Mouse (Mus musculus) retina, embryonic 14.5 days (tissue): ENCODE measurements at regions not wholly inside any gene's neighbourhood (a gene's known extent, or its start where the extent isn't known, plus 50 kb on each side); places are given as distances from the start of the nearest gene placed in this dataset.

Source experiments
- DNase-seq: peaks from one replicate; pipeline ENCODE4 v3.0.0-alpha.2; 2015; ENCODE audit warnings: low spot score

- no peak for DNase-seq
These were observed 94.7 kb upstream of the Mapk10 start for GRCm38 (mm10) chr5:103305716-103306447.

GRCm38 (mm10) chr5:103304975-103305374 is 93.8 kb upstream of the Mapk10 start:
- no peak for DNase-seq

- DNase-seq = no peak
These were observed 91.6 kb upstream of the Mapk10 start for GRCm38 (mm10) chr5:103302744-103303143.

- DNase-seq = no peak
These were observed 90.2 kb upstream of the Mapk10 start for GRCm38 (mm10) chr5:103301303-103301702.

- no peak for DNase-seq
These were observed 82.8 kb upstream of the Mapk10 start for GRCm38 (mm10) chr5:103293953-103294352.

- DNase-seq = no peak
These were observed 80.6 kb upstream of the Mapk10 start for GRCm38 (mm10) chr5:103291691-103292090.

- no peak for DNase-seq
These were observed 80.1 kb upstream of the Mapk10 start for GRCm38 (mm10) chr5:103291219-103291618.

GRCm38 (mm10) chr5:103269206-103269605 is 58.1 kb upstream of the Mapk10 start:
- no peak for DNase-seq

- no peak for DNase-seq
These were observed 53.8 kb upstream of the Mapk10 start for GRCm38 (mm10) chr5:103264903-103265302.

- no peak for DNase-seq
These were observed 50.3 kb upstream of the Mapk10 start for GRCm38 (mm10) chr5:103261406-103261805.
